Mouse (Mus musculus): Measurements from ENCODE around the gene Sorcs1. TPM values are rescaled to one million over a fixed set of nuclear protein-coding genes. Genes with fewer than 3 reads are reported as not detected.

The Sorcs1 gene
- polyA plus RNA-seq, 1 experiment from 2014 or later, result not detected

DNA sequence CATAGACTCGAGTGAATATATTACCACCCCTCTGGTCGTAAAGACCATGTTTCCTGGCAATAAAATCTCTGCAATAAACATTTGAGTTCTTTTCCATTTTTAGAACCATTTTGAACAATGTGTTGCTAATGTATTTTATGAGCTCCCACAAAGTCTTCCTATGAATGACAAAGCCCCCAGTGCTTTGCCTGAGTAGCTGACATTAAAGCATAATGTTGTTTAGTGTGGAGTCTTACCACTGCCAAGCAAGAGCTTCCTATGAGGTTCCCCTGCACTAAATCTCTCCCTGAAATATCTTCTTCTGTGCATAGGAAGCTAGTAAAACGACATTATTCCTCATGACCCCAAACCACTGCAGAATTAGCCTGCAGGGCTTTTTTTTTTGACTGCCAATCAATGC, 66.8 kb downstream of the Sorcs1 start:
- H3K4me3 ChIP-seq (ENCODE audit: inconsistent target), result no peak overlapping the region
- no peaks in the 10 kb centered on the region for H3K36me3 ChIP-seq (ENCODE audit: inconsistent target)
- WGBS (ENCODE audit: missing documents), result 56% methylated on average over 3 of the region's 3 CpGs
- H3K79me2 ChIP-seq (ENCODE audit: inconsistent target), result no peaks in the 10 kb centered on the region
- H3K27ac ChIP-seq, result no peak overlapping the region

DNA sequence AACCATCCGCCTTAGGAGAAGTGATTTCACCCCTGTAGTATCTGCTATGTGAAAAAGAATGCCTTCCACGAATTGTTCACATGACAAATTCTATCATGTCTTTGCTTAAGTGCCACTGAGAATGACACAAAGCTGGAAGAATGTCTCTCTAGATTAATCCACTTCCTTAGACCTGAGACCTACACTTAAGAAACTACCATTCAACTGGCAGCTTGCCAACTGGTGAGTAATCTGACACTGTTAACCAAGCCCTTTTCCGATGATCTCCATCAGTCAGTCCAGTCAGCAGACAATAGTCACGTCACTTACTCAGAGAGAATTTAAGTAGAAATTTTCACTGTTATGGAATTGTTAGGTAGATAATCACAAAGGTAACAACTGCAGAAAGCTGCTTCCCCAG, 74.6 kb downstream of the Sorcs1 start:
- H3K4me3 ChIP-seq (ENCODE audit: inconsistent target), result no peak overlapping the region
- H3K27ac ChIP-seq, result no peak overlapping the region
- WGBS (ENCODE audit: missing documents), result 71% methylated on average over 4 of the region's 4 CpGs
- H3K79me2 ChIP-seq (ENCODE audit: inconsistent target), result no peaks in the 10 kb centered on the region
- no peaks in the 10 kb centered on the region for H3K36me3 ChIP-seq (ENCODE audit: inconsistent target)

DNA sequence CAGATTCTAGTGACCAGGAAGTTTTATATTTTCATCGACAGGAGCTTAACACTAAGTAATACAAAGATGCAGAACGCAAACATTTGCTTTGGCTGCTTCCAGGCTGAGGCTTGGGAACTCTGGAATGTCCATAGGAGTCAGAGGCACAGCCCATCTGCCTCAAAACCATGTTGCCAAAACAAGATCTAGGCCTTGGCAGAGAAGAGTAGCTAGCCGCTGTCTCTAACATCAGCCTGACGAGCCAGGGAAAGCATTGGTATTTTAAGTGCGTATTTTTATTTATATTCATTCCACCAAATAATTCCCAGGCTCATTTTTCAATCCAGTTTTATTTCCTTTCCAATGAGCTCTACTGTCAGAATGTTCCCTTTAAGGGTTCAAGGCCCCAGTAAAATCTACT, 75.1 kb downstream of the Sorcs1 start:
- Histone ChIP-seq H3K79me2 (ENCODE audit: inconsistent target) (no peaks in the 10 kb centered on the region), H3K4me3 (ENCODE audit: inconsistent target) (no peak overlapping the region), H3K27ac (no peak overlapping the region), H3K36me3 (ENCODE audit: inconsistent target) (no peaks in the 10 kb centered on the region)
- 98% methylated on average over 5 of the region's 5 CpGs for WGBS (ENCODE audit: missing documents)

DNA sequence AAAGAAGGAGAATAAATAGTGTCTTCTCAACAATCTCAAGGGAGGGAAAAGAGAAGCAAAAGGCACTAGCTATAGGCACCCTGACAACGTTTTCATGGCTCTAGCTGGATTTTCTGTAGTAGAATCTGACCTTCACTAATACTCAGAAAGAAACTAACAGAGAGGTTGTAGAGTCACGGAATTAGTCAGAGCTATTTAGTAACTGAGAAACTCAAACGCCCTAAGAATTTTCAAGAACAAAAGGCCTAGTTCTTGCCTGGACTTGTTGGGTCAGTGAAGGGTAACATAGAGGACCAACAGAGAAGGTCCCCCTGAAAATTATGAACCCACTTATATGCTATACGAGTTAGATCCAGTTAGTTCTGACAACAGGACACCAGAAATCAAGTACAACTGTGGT, 81.1 kb downstream of the Sorcs1 start:
- WGBS (ENCODE audit: missing documents), result 70% methylated on average over 4 of the region's 4 CpGs
- no peak overlapping the region for H3K27ac ChIP-seq
- no peaks in the 10 kb centered on the region for H3K36me3 ChIP-seq (ENCODE audit: inconsistent target)
- H3K79me2 ChIP-seq (ENCODE audit: inconsistent target), result no peaks in the 10 kb centered on the region
- H3K4me3 ChIP-seq (ENCODE audit: inconsistent target), result no peak overlapping the region

DNA sequence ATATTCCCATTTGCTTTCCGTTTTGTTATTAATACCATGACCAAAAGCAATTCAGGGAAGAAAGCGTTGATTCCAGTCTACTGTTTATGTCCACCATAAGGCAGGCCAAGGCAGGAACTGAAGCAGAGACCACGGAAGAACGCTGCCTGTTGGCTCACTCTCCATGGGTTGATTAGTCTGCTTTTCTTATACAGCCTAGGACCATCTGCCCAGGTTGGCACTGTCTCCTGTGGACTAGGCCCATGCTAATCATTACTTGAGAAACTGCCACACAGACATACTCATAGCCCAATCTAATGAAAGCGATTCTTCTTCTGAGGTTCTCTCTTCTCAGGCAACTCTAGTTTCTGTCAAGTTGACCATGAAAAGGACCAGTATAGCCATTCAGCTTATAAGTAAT, 92.3 kb downstream of the Sorcs1 start:
- H3K36me3 ChIP-seq (ENCODE audit: inconsistent target), result no peaks in the 10 kb centered on the region
- H3K79me2 ChIP-seq (ENCODE audit: inconsistent target), result no peaks in the 10 kb centered on the region
- no peak overlapping the region for H3K27ac ChIP-seq
- WGBS (ENCODE audit: missing documents), result 88% methylated on average over 5 of the region's 5 CpGs
- no peak overlapping the region for H3K4me3 ChIP-seq (ENCODE audit: inconsistent target)

DNA sequence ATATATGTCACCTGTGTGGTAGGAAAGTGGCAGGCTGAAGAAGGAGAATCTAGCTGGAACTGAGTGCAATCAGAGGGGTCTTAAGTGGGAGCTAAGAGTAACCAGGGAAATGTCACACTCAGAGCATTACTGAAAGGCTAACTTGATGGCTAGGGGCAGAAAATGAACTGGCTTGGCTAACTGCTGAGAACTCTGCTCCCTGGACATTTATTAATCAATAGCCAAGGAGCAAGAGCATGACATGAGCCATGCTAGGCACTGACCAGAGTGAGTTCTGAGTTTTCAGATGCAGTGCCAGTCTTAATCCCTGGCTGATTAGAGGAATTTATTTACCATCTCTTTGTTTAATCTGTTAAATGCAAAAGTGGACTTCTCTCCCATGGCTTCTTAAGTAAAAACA, 95.5 kb downstream of the Sorcs1 start:
- H3K4me3 ChIP-seq (ENCODE audit: inconsistent target), result no peak overlapping the region
- H3K27ac ChIP-seq, result no peak overlapping the region
- no peaks in the 10 kb centered on the region for H3K79me2 ChIP-seq (ENCODE audit: inconsistent target)
- no peaks in the 10 kb centered on the region for H3K36me3 ChIP-seq (ENCODE audit: inconsistent target)

DNA sequence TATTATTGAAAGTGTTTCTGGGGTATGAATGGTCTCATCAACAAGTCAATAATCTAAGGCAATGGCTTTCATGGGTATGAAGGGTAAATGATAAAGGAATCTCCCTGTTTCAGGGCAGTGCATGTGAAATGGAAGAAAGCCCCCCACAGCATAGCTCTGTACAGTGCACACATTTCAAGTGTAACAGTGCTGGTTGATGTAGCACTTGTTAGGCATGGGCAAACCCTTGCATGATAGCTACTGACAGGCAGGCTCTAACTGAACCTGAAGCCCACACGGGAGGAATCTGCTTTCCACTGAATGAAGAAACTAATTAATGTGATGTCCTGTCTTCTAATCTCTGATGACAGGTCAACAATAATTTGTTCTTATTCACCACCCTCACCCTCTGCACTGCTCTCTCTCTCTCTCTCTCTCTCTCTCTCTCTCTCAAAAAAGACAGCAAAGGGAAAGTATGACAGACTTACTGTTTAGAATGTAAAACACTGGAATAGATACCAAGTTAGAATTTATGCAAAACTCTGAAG, 108.7 kb downstream of the Sorcs1 start:
- Histone ChIP-seq H3K4me3 (ENCODE audit: inconsistent target) (no peak overlapping the region), H3K36me3 (ENCODE audit: inconsistent target) (no peaks in the 10 kb centered on the region), H3K27ac (no peak overlapping the region), H3K79me2 (ENCODE audit: inconsistent target) (no peaks in the 10 kb centered on the region)
- WGBS (ENCODE audit: missing documents), result 77% methylated on average over 1 of the region's 1 CpGs

DNA sequence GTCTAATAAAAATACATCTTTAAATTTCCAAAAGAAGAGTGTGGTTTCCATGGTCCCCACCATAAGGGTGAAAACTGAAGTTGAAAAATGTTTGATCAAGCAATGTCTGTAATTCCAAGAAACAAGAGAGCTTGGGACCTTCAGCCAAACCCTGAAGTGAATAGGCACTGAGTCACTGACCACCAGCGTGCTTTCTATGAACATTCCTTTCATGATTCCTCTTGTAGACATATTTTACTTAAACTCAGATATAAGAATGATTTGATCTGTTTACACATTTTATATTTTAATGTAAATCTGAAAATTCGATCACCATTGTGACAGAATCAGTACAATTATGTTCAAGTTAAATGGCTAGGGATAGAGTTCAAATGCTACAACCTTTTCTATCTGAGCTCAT, 112.1 kb downstream of the Sorcs1 start:
- Histone ChIP-seq H3K4me3 (ENCODE audit: inconsistent target) (no peak overlapping the region), H3K79me2 (ENCODE audit: inconsistent target) (no peaks in the 10 kb centered on the region), H3K36me3 (ENCODE audit: inconsistent target) (no peaks in the 10 kb centered on the region), H3K27ac (no peak overlapping the region)
- WGBS (ENCODE audit: missing documents), result 83% methylated on average over 2 of the region's 2 CpGs

DNA sequence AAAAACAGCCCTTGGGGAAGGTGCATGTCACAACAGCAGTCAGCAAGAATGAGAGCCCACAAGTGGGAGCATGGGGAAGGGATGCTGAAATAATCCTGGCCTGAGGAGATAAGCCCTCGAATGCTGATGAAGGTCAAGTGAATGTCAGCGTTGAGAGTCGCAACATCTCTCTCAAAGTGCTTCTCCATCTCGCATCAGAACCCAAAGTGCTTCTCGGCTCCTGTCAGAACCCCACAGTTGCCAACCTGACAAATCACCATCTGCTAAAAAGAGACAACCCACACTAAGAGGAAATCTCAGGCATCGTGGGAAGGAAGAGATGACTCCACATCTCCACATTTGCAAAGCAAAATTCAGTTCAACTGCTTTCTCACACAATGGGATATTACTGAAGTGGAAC, 119.7 kb downstream of the Sorcs1 start:
- Histone ChIP-seq H3K4me3 (ENCODE audit: inconsistent target) (no peak overlapping the region), H3K36me3 (ENCODE audit: inconsistent target) (no peaks in the 10 kb centered on the region), H3K79me2 (ENCODE audit: inconsistent target) (no peaks in the 10 kb centered on the region), H3K27ac (no peak overlapping the region)
- 62% methylated on average over 6 of the region's 6 CpGs for WGBS (ENCODE audit: missing documents)

DNA sequence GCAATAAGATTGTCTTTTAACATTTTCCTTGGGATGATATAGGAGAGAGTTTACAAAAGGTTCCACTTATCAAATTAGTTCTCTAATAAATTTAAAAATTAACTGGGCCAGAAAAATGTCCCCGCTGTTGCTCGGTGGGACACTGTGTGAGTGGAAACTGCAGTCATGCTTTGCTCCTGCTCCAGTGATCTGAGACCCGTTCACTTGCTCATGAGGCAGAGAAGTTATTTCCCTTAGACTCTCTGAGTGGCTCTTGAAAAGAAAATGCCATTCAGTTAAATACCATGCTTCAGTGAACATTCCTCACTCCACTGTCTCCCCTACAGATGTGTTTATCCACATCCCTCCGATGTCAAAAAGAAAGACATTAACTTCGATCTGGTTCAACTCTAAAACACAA, 144.4 kb downstream of the Sorcs1 start:
- H3K36me3 ChIP-seq (ENCODE audit: inconsistent target), result no peaks in the 10 kb centered on the region
- H3K4me3 ChIP-seq (ENCODE audit: inconsistent target), result no peak overlapping the region
- 91% methylated on average over 5 of the region's 5 CpGs for WGBS (ENCODE audit: missing documents)

DNA sequence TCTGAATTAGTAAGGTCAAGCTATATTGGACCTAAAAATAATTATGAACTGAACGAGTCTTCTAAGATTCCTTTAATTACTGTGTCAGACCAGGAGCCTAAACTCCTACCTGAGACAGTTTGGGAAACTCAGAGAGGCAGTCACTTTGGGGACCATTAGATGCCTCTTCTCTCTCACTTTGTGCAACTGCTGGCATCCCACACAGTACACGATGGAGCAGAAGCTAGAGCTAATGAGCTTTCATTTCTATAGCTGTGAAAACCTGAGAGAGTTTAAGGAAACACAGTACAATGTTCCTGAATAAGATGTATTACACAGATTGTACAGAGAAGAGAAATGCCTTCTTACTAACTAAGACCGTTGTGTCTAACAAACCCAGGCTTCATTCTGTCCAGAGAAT, 150.6 kb downstream of the Sorcs1 start:
- Histone ChIP-seq H3K36me3 (ENCODE audit: inconsistent target) (no peaks in the 10 kb centered on the region), H3K79me2 (ENCODE audit: inconsistent target) (no peaks in the 10 kb centered on the region), H3K4me3 (ENCODE audit: inconsistent target) (no peak overlapping the region), H3K27ac (no peak overlapping the region)
- 89% methylated on average over 3 of the region's 3 CpGs for WGBS (ENCODE audit: missing documents)

More for the DNA sequence above, 144.4 kb downstream of the Sorcs1 start:
- Histone ChIP-seq H3K79me2 (ENCODE audit: inconsistent target) (no peaks in the 10 kb centered on the region), H3K27ac (no peak overlapping the region)

DNA sequence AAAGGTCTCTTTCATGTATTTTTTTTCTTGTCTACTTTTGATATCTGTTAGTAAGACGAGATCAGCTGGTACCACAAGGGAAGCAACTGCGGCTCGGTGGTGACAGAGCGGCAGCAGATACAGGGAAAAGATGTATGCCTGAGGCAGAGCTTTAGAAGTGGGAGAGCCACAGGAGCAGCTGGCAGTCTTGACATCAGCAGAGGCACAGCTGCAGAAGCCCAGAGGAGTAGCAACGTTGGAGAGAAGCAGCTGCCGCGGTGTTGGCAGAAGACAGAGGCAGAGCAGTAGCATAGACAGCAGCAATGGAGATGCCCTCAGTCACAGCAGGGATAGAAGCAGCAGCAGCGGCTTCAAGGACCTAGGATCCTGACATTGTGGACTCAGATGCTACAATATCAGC, 152.4 kb downstream of the Sorcs1 start:
- WGBS (ENCODE audit: missing documents), result 86% methylated on average over 8 of the region's 8 CpGs
- no peak overlapping the region for H3K4me3 ChIP-seq (ENCODE audit: inconsistent target)

DNA sequence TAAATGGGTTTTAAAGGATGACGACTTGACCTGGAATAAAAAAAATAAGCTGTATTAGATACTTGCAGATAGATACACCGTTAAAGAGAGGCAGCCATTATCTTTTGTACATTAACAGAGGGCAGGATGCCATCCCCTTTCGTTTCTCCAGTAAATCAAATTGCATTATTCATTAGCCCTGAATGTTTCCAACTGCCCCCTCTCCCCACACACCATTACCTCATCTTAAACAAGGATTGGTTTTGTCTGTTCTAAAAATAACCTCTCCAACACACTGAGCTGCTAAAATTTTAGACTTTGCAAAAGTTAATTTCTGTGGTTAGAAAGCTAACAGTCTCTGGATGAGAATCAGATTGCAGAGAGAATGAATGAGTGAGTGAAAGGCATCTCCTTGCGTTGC, 156.5 kb downstream of the Sorcs1 start:
- Histone ChIP-seq H3K79me2 (ENCODE audit: inconsistent target) (no peaks in the 10 kb centered on the region), H3K27ac (no peak overlapping the region), H3K4me3 (ENCODE audit: inconsistent target) (no peak overlapping the region), H3K36me3 (ENCODE audit: inconsistent target) (no peaks in the 10 kb centered on the region)
- 77% methylated on average over 4 of the region's 4 CpGs for WGBS (ENCODE audit: missing documents)

More for the DNA sequence above, 152.4 kb downstream of the Sorcs1 start:
- Histone ChIP-seq H3K36me3 (ENCODE audit: inconsistent target) (no peaks in the 10 kb centered on the region), H3K79me2 (ENCODE audit: inconsistent target) (no peaks in the 10 kb centered on the region), H3K27ac (no peak overlapping the region)

DNA sequence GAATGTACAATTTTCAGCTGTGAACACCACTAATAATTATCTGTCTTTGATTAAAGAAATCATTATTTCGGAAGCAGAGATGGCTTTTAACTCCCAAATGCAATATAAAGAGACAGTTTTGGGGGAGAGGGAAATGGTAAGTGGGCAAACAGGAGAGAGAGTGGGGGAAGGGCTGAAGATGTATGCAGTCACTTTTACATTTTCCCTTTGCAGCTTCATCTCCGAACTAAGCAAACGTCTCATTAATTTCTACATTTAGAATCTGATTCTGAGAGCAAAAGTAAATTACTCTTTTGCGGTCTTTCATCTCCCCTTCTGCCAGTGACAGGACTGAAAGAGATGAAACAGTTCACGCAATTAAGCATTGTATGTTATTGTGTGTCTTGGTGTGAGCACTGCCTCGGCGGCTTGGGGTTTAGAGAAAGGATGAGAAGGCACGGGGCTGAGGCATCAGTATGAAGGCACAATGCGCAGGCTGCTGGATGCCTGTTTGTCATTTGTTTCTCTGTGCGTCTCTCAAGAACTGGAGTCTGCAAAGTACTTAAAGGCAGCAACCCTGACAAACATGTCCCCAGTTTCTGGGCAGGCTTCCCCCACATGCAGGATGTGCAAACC, 163.3 kb downstream of the Sorcs1 start:
- no peak overlapping the region for H3K4me3 ChIP-seq (ENCODE audit: inconsistent target)
- H3K36me3 ChIP-seq (ENCODE audit: inconsistent target), result no peaks in the 10 kb centered on the region
- H3K27ac ChIP-seq, result no peak overlapping the region
- WGBS (ENCODE audit: missing documents), result 90% methylated on average over 10 of the region's 10 CpGs
- no peaks in the 10 kb centered on the region for H3K79me2 ChIP-seq (ENCODE audit: inconsistent target)

DNA sequence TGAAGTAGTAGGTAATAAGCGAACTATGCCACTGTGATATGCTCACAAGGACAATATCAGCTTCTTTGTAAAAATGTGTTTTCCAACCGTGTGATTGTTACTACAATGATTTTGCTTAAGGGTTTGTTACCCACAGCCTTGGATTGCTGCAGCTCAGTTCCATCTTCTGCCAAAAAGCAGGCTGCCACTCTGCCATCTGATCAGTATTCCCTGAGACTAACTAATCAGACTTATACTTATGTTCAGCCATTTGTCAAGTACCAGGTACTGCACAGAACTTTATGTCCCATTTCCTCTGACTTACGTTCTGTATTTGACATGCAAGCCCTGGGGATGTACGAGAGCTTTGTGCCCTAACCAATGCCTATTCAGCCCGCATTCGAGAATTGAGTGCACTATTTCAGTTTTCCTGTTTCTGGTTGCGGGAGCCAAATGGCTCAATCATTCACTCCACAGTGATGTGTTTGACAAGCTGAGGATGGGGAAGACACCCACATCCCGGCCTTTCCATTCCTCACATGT, 164.1 kb downstream of the Sorcs1 start:
- H3K4me3 ChIP-seq (ENCODE audit: inconsistent target), result no peak overlapping the region
- WGBS (ENCODE audit: missing documents), result 73% methylated on average over 8 of the region's 8 CpGs
- H3K36me3 ChIP-seq (ENCODE audit: inconsistent target), result no peaks in the 10 kb centered on the region
- H3K79me2 ChIP-seq (ENCODE audit: inconsistent target), result no peaks in the 10 kb centered on the region
- no peak overlapping the region for H3K27ac ChIP-seq

DNA sequence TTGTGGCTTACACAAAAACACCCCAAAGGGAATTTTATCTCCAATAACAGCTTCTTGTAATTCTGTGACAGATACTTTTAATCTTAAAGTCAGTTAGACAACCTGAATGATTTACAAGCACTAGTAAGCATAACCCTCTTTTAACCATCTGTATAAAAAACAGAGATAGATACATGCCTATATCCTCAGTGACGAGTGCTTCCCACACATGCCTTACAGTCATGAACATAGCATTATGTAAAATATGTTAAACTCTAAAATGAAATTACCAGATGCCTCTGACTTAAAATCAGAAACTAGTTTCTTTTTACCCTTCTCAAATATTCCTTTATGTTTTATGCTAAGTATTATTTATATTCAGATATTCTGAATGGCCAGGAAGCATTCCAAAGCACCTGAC, 175.6 kb downstream of the Sorcs1 start:
- Histone ChIP-seq H3K4me3 (ENCODE audit: inconsistent target) (no peak overlapping the region), H3K79me2 (ENCODE audit: inconsistent target) (no peaks in the 10 kb centered on the region), H3K27ac (no peak overlapping the region), H3K36me3 (ENCODE audit: inconsistent target) (no peaks in the 10 kb centered on the region)
- WGBS (ENCODE audit: missing documents), result 83% methylated on average over 1 of the region's 1 CpGs
